Mouse (Mus musculus) midbrain, embryonic 11.5 days (tissue): ENCODE results near the gene Gstt2. TPM values are rescaled to one million over a fixed set of nuclear protein-coding genes. Genes with fewer than 3 reads are reported as not detected.

Experiments used
- ATAC-seq: fragments of 200-750 bp; cut with Nextera tagmentation; 2 replicates; pipeline ENCODE4 v1.8.0; 2017; ENCODE audit warnings: moderate TSS enrichment, moderate library complexity; ENCODE audit not compliant: low FRiP score
- DNase-seq: peaks from one replicate; pipeline ENCODE4 v3.0.0; 2015; ENCODE audit warnings: low spot score; ENCODE audit errors: missing footprints
- H3K27ac ChIP-seq: fragments of 300-500 bp; sonication (generic); 2 replicates; pipeline ENCODE4 v1.5.1; 2014; ENCODE audit warnings: low read depth, low read length
- H3K27me3 ChIP-seq: fragments of 300-500 bp; sonication (generic); 2 replicates; pipeline ENCODE4 v1.6.1; 2014; ENCODE audit warnings: mild to moderate bottlenecking, low read length, moderate library complexity, mixed read lengths; ENCODE audit not compliant: control insufficient read depth, insufficient read depth
- H3K36me3 ChIP-seq: fragments of 300-500 bp; sonication (generic); 2 replicates; pipeline ENCODE4 v1.6.1; 2014; ENCODE audit warnings: mild to moderate bottlenecking, low read length, moderate library complexity, mixed read lengths; ENCODE audit not compliant: control insufficient read depth, insufficient read depth
- H3K4me1 ChIP-seq: fragments of 300-500 bp; sonication (generic); 2 replicates; pipeline ENCODE4 v1.6.1; 2014; ENCODE audit warnings: low read length; ENCODE audit not compliant: control insufficient read depth, insufficient read depth
- H3K4me2 ChIP-seq: fragments of 300-500 bp; sonication (generic); 2 replicates; pipeline ENCODE4 v1.6.1; 2014; ENCODE audit warnings: mild to moderate bottlenecking, moderate library complexity
- H3K4me3 ChIP-seq: fragments of 300-500 bp; sonication (generic); 2 replicates; pipeline ENCODE4 v1.5.1; 2014; ENCODE audit warnings: low read depth, low read length
- H3K9ac ChIP-seq: fragments of 300-500 bp; sonication (generic); 2 replicates; pipeline ENCODE4 v1.6.1; 2014; ENCODE audit warnings: low read length
- H3K9me3 ChIP-seq: fragments of 300-500 bp; sonication (generic); 2 replicates; pipeline ENCODE4 v1.6.1; 2016; ENCODE audit warnings: low read length; ENCODE audit not compliant: control insufficient read depth
- WGBS: fragments of 180-500 bp; shearing (Covaris S2); extraction: QIAGEN DNeasy Blood & Tissue Kit; methylation state at CpG from one replicate; pipeline ENCODE4 v1.1.7; 2014; 5-methylcytosine and 5-hydroxymethylcytosine counted together
- polyA plus RNA-seq: library from polyadenylated mRNA; unstranded; fragments of >200 nt; fragmentation: Nextera tagmentation; extraction: Ambion mirVana; gene quantifications from 2 replicates; pipeline ENCODE4 v1.2.1, GENCODE M21; 2014

Gstt2 gene
- polyA plus RNA-seq, 1 experiment from 2014 or later, result 8.4 TPM

DNA sequence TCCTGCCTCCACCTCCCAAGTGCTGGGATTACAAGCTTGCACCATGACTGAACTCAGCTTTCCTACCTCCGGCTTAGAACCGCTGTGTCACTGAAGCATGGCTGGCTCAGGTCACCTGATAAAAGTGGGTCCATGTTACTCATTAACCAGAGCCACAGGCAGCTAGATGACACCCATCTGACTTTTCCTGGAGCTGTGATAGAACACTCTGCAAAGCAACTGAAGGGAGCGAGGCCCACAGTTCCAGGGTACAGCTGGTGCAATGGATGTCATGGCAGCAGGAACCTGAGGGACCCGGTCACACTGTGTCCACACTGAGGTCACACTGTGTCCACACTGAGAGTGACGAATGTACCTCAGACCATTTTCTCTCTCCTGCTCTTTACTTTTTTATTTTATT is 47.4 kb downstream of the Gstt2 start:
- Histone ChIP-seq H3K27ac (no peak overlapping the region), H3K4me2 (no peak overlapping the region), H3K36me3 (no peaks in the 10 kb centered on the region), H3K9me3 (no peaks in the 10 kb centered on the region), H3K9ac (no peak overlapping the region), H3K4me1 (no peaks in the 10 kb centered on the region), H3K4me3 (no peak overlapping the region), H3K27me3 (no peaks in the 10 kb centered on the region)
- DNase-seq (no peak), ATAC-seq (no peak)
- WGBS, result 93% methylated on average over 5 of the region's 5 CpGs

DNA sequence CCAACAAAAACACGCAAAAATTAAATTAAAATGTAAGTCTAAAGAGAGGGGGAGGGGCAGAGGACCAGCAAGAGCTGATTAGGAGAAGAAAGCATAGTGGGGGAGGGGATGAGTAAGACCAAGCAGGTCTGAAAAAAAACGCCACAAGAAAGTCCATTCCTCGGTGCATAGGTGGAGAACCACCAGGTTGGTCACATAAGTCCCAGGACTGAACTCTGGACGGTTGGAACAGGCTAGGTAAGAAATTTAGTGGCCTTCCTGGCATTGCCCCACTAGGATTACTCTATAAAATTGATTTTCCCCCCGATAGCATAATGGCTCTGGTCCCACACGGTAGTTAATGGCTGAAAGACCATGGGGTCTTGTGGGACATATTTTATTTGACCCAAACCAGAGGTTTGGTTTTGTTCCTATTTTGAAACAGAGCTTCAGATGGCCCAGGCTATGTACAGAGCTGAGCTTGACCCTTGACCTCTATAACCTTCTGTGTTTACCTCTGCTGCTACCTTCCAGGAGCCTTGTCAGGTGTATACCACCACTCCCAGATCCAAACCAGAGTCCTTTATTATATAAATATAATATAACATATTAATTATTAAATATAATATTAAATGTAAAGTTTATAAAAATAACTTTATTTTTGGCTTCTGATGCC is 48.0 kb downstream of the Gstt2 start:
- Histone ChIP-seq H3K27me3 (no peaks in the 10 kb centered on the region; the same call in 1 of the 2 replicates), H3K36me3 (no peaks in the 10 kb centered on the region), H3K4me2 (no peak overlapping the region), H3K4me1 (no peaks in the 10 kb centered on the region), H3K4me3 (no peak overlapping the region), H3K9me3 (no peaks in the 10 kb centered on the region), H3K9ac (no peak overlapping the region), H3K27ac (no peak overlapping the region)
- no peak for ATAC-seq
- no peak for DNase-seq
- 82% methylated on average over 6 of the region's 6 CpGs for WGBS

DNA sequence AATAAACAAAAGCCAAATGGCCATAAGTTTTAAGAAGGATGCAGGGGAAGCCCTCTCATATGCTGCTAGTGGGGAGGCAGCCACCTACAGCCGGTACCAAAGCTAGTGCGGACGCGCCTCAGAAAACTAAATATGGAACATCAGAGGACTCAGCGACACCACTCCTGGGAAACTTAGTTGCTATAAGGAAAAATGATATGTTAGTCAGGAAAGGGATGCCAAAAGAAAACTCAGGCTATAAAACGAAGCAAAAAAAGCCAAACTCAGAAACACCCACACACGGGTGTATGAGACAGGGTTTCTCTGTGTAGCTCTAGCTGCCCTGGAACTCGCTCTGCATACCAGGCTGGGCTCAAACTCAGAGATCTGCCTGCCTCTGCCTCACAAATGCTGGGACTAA is 48.9 kb downstream of the Gstt2 start:
- no peaks in the 10 kb centered on the region for H3K36me3 ChIP-seq
- no peak overlapping the region for H3K27ac ChIP-seq
- H3K4me3 ChIP-seq, result no peak overlapping the region
- H3K4me2 ChIP-seq, result no peak overlapping the region
- ATAC-seq, result no peak
- no peaks in the 10 kb centered on the region for H3K9me3 ChIP-seq
- H3K9ac ChIP-seq, result no peak overlapping the region
- H3K4me1 ChIP-seq, result no peaks in the 10 kb centered on the region
- WGBS, result 92% methylated on average over 8 of the region's 8 CpGs
- H3K27me3 ChIP-seq, result no peaks in the 10 kb centered on the region; the same call in 1 of the 2 replicates
- DNase-seq, result no peak

DNA sequence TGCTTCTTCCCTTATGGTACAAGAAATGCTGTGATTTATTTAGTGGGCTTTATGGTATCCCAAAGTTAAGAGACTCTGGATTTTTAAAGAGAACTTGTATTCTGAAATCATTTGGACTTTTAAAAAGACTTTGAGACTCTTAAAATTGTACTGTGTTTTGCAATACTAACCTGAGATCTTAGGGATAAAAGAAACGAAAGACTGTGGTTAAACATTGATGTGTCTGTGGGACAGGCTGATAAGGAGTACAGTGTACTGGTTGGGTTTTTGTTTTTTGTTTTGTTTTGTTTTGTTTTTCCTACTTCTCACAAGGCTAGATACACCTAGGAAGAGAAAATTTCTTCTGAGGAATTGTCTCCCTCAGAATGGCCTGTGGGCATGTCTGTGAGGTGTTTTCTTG is 51.8 kb downstream of the Gstt2 start:
- Histone ChIP-seq H3K9ac (no peak overlapping the region), H3K9me3 (no peaks in the 10 kb centered on the region), H3K36me3 (no peaks in the 10 kb centered on the region), H3K27ac (no peak overlapping the region), H3K4me1 (peaks cover 3% of the 10 kb centered on the region), H3K4me2 (no peak overlapping the region), H3K4me3 (no peak overlapping the region), H3K27me3 (peaks cover 10% of the 10 kb centered on the region)
- WGBS, result 71% methylated on average over 1 of the region's 1 CpGs
- DNase-seq (no peak), ATAC-seq (no peak)

Other genes starting within 250 kb of the Gstt2 start
- 0.25 and 0.29 TPM in 2 replicates for gene Ggt5, start 248.1 kb downstream of the Gstt2 start, polyA plus RNA-seq
- 1.2 and 1.6 TPM in 2 replicates for gene Susd2, start 193.4 kb downstream of the Gstt2 start, polyA plus RNA-seq
- 28.7 and 31.6 TPM in 2 replicates for gene Cabin1, start 73.1 kb downstream of the Gstt2 start, polyA plus RNA-seq
- 89.8 and 94.7 TPM in 2 replicates for gene Ddt, start 64.0 kb downstream of the Gstt2 start, polyA plus RNA-seq
- gene Gm20441, start 56.5 kb downstream of the Gstt2 start, polyA plus RNA-seq, result not detected in 2 replicates
- 1.0 and 1.2 TPM in 2 replicates for gene Gstt3, start 56.0 kb downstream of the Gstt2 start, polyA plus RNA-seq
- gene Gstt1, start 38.8 kb downstream of the Gstt2 start, polyA plus RNA-seq, result 4.9 and 6.1 TPM in 2 replicates
- gene Gstt4, start 14.9 kb downstream of the Gstt2 start, polyA plus RNA-seq, result not detected in 2 replicates
- 1,631 and 1,834 TPM in 2 replicates for gene Mif, start 22.8 kb upstream of the Gstt2 start, polyA plus RNA-seq
- gene Derl3, start 56.0 kb upstream of the Gstt2 start, polyA plus RNA-seq, result 0.62 and 1.6 TPM in 2 replicates
- gene Smarcb1, start 84.2 kb upstream of the Gstt2 start, polyA plus RNA-seq, result 268 and 274 TPM in 2 replicates
- gene Chchd10, start 95.7 kb upstream of the Gstt2 start, polyA plus RNA-seq, result 5.5 and 6.4 TPM in 2 replicates
- gene Mmp11, start 99.1 kb upstream of the Gstt2 start, polyA plus RNA-seq, result 33.6 and 34.6 TPM in 2 replicates
- gene Gm867, start 103.2 kb upstream of the Gstt2 start, polyA plus RNA-seq, result 0.48 and 1.5 TPM in 2 replicates
- 0.47 and 0.70 TPM in 2 replicates for gene Vpreb3, start 105.6 kb upstream of the Gstt2 start, polyA plus RNA-seq
- gene Gm5134, start 117.1 kb upstream of the Gstt2 start, polyA plus RNA-seq, result 0.06 and 0.11 TPM in 2 replicates
- gene Zfp280b, start 195.2 kb upstream of the Gstt2 start, polyA plus RNA-seq, result 33.2 and 34.3 TPM in 2 replicates